Mouse (Mus musculus) testis, adult 2 months (tissue): ENCODE data around the gene Ostm1. TPM values are rescaled to one million over a fixed set of nuclear protein-coding genes. Genes with fewer than 3 reads are reported as not detected.

Experiments used
- H3K27ac ChIP-seq: fragments of 200-500 bp; 2 replicates; pipeline ENCODE4 v1.5.1; 2012; ENCODE audit warnings: low read depth, low read length; ENCODE audit not compliant: control insufficient read depth, insufficient read depth
- H3K27me3 ChIP-seq: fragments of 200-500 bp; 2 replicates; pipeline ENCODE4 v1.6.1; 2012; ENCODE audit warnings: mild to moderate bottlenecking, low read length, moderate library complexity; ENCODE audit not compliant: control insufficient read depth, insufficient read depth
- H3K36me3 ChIP-seq: fragments of 200-500 bp; 2 replicates; pipeline ENCODE4 v1.6.1; 2012; ENCODE audit warnings: mild to moderate bottlenecking, low read length; ENCODE audit not compliant: control insufficient read depth, insufficient read depth
- H3K4me1 ChIP-seq: fragments of 200-500 bp; 2 replicates; pipeline ENCODE4 v1.6.1; 2012; ENCODE audit warnings: low read length; ENCODE audit not compliant: control insufficient read depth, insufficient read depth
- H3K4me3 ChIP-seq: fragments of 200-500 bp; 2 replicates; pipeline ENCODE4 v1.5.1; 2012; ENCODE audit warnings: low read depth, mild to moderate bottlenecking, low read length, moderate library complexity, mixed read lengths; ENCODE audit not compliant: control insufficient read depth
- CTCF ChIP-seq: fragments of 200-500 bp; IDR thresholded peaks from 2 replicates; pipeline ENCODE4 v1.5.1; 2012; ENCODE audit warnings: low read depth, mild to moderate bottlenecking, inconsistent platforms, low read length, moderate library complexity; ENCODE audit not compliant: control insufficient read depth, insufficient read depth, insufficient replicate concordance
- POLR2A ChIP-seq: fragments of 200-500 bp; IDR thresholded peaks from 2 replicates; pipeline ENCODE4 v1.6.1; 2012; ENCODE audit warnings: low read depth, mild to moderate bottlenecking, inconsistent platforms, low read length, moderate library complexity; ENCODE audit not compliant: control insufficient read depth
- polyA plus RNA-seq: library from polyadenylated mRNA; depleted of rRNA; stranded (reverse); fragments of >200 nt; gene quantifications from 2 replicates; pipeline ENCODE4 v1.2.3, GENCODE M21; 2012

Gene Ostm1
- polyA plus RNA-seq, 1 experiment, result 4.1 TPM

DNA sequence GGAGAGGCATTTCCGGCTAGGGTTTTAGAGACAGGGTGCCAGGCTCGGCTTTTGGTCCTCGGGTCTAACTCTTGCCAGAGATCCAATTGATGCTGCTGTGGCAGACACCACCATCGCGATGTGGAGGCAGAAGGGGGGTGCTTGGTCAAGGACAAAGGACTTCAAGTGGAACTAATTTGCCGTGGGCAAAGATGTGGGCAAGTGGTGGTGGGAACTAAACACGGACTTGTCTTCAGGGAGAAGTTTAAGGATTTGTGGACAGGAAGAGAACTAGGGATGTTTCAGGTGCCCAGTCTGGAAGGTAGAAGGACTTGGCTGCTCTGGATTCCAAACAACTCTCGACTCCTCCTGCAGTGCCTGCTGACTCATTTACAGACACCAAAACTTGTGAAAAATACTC, 1.5 kb downstream of the Ostm1 start:
- no peak overlapping the region for H3K4me3 ChIP-seq
- no peak for TF ChIP-seq CTCF
- no peak for TF ChIP-seq POLR2A
- H3K4me1 ChIP-seq, result peaks cover 19% of the 10 kb centered on the region
- H3K27me3 ChIP-seq, result peaks cover 11% of the 10 kb centered on the region
- no peaks in the 10 kb centered on the region for H3K36me3 ChIP-seq
- no peak overlapping the region for H3K27ac ChIP-seq

DNA sequence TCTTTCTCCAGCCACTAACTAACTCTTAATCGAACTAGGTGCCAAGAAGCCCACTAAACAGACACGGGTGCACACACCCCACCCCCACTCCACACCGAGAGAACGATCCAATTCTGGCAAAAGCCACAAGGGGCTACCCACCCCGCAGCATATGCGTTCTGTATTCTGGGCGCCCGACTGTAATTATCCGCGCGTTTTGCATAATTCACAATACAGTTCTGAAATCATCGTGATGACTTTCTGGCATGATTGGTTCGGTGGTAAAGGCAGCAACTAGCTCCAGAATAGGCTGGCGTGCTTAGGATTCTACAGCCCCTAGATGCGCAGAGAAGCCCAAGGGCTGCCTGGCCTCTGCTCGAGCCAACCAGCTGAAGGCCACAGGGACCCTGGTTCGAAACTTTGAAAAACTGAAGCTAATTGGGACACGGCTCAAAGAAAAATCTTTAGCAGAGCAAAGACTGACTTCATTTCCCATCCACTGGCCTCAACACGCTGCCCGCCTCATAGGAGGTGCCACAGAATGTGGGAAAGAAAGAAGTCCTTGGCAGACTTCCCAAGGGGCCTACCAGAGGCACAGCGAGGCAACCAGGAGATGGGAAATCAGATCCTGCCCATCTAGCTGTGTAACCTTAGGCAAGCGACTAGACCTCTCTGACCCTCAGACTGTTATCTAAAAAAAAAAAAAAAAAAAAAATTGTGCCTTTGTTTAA, 2.1 kb downstream of the Ostm1 start:
- Histone ChIP-seq H3K4me1 (peaks cover 14% of the 10 kb centered on the region), H3K27me3 (peaks cover 11% of the 10 kb centered on the region), H3K27ac (no peak overlapping the region), H3K4me3 (no peak overlapping the region), H3K36me3 (no peaks in the 10 kb centered on the region)
- TF ChIP-seq CTCF (no peak), POLR2A (no peak)

DNA sequence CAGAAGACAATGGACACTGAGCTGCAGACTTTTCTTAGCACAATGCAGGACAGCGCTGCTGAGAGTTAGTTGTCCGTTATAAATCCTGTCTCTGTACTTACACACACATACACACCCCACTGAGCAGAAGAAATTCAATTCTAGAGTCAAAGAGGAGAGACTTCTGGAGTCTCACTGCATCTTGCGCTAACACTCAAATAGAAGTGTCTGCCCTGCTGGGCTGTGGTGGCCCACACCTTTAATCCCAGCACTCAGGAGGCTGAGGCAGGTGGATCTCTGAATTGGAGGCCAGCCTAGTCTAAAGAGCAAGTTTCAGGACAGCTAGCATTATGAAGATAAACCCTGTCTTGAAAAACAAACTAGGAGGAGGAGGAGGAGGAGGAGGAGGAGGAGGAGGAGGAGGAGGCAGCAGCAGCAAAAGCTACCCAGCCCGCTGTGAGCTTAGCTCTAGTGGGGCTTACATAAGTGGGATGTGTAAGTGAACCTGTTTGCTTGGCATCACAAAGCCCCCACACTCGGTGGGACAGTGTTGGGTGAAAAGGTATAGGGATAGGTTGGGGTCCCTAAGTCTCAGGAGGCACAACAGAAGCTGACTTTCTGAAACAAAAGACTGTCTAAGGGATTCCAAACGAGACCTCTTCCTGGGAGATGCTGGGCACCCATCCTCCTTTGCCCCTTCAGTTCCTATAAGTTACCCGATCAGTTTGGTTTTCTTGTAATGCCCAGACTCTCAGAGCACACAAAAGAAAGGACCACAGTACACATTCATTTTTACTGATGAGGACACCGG, 4.5 kb downstream of the Ostm1 start:
- Histone ChIP-seq H3K27me3 (peaks cover 12% of the 10 kb centered on the region), H3K4me3 (no peak overlapping the region), H3K27ac (no peak overlapping the region), H3K36me3 (no peaks in the 10 kb centered on the region), H3K4me1 (peaks cover 19% of the 10 kb centered on the region)
- TF ChIP-seq CTCF (no peak), POLR2A (no peak)

DNA sequence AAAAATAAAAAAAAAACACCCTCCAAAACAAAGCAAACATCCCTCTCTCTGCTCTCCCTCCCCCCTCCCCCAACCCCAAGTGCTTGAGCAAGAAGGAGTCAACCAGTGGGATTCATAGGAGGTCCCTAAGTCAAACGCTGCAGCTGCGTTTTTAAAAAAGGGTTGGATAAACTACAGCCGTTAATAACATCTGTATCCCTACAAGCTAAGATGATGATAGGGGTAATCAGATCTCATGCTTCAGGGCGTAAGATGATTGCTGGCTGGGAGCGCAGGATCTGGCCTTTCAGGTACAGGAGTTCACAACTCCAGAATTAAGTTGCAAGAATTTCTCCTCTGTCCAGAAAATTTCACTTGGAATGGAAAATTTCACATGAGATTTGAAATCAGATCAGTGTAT, 5.9 kb downstream of the Ostm1 start:
- TF ChIP-seq CTCF, result no peak
- no peak for TF ChIP-seq POLR2A
- H3K4me3 ChIP-seq, result no peak overlapping the region
- peaks cover 13% of the 10 kb centered on the region for H3K4me1 ChIP-seq
- no peak overlapping the region for H3K27ac ChIP-seq
- H3K36me3 ChIP-seq, result no peaks in the 10 kb centered on the region
- peaks cover 7% of the 10 kb centered on the region for H3K27me3 ChIP-seq

DNA sequence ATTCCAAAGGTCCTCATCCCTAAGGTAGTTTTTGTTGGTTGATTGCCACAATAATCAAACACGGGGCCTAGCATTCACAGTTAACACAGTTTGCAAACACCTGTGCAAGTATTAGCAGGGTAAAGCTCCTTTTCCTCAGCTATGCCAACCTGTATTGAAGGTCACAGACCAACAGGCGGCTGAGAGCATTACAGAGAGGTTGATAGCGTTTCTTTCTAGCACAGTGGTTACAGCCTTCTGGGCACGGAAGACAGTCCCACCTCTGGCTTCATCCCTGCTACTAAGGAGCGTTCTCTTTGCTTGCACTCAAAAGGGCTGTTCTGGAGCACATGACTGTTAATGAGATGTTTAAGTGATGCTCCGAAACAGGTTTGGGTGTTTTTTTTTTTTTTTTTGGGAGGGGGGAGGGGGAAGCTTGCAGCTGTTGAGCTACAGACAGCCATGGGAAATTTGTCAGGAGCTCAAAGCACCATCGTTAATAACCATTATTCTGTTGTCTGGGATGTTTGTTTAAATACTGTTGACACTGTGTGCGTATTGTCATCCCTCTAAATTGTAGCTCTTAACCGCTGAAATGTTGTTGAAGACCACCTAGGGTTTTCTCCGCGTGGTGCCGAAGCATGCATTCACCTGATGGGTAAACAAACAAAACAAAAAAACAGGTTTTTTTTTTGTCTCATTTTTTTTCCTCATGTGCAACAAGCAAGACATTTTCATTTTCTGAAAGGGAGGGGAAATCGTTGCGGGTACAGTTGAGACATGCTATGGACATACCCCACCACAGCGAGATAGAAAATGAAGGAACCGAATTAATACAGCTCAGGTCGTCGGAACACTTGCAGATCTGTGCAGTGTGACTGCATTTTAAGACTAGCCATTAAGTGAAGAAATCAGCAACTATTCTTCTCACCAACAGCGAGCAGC, 6.9 kb downstream of the Ostm1 start:
- no peak overlapping the region for H3K27ac ChIP-seq
- no peaks in the 10 kb centered on the region for H3K36me3 ChIP-seq
- peaks cover 12% of the 10 kb centered on the region for H3K4me1 ChIP-seq
- no peak overlapping the region for H3K4me3 ChIP-seq
- TF ChIP-seq POLR2A (no peak), CTCF (no peak)
- peaks cover 7% of the 10 kb centered on the region for H3K27me3 ChIP-seq

DNA sequence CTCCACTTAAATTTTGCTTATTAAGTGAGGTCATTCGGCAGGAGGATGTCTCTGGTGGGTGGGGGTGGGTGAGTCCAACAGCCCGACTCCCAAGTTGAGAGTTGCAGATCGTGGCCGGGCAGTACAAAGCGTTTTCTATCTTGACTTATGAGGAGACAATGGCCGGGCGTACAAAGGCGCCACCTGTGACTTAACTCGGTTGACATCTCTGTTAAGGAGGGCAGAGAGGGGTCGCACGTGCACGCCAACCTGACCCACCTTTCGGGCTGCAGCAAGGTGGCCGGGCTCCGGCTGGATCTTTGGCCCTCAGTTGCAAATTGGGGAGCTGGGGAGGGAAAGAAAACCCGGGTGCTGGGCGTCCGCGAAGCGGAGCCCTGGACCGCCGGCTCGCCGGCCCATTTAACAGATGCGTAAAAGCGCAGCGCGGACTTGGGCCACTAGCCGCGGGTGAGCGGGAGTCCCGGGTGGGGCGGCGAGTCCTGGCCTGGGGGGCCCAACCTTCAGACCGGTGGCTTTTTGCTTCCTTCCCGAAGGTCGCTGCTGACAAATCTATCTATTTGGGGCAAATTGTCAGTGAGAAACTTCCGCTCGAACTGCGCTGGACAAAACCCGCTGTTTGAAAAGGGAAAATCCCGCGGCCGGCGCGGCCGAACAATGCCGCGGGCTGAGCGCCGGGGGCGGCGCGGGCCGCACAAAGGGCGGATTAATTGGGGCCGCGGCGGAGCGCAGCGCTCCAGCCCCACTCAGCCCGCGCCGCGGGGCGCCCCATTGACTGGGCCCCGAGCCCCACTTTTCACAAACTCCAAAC, 7.8 kb downstream of the Ostm1 start:
- H3K4me1 ChIP-seq, result peaks cover 12% of the 10 kb centered on the region
- no peak overlapping the region for H3K27ac ChIP-seq
- peaks cover 7% of the 10 kb centered on the region for H3K27me3 ChIP-seq
- TF ChIP-seq CTCF (no peak), POLR2A (no peak)
- H3K4me3 ChIP-seq, result peak overlapping the region; percentile 22; the same call in 1 of the 2 replicates
- no peaks in the 10 kb centered on the region for H3K36me3 ChIP-seq
